Mouse (Mus musculus) left cerebral cortex, postnatal 25 days (tissue): ENCODE data around the gene Sbno2. TPM values are rescaled to one million over a fixed set of nuclear protein-coding genes. Genes with fewer than 3 reads are reported as not detected.

Experiments
- DNase-seq, 2 experiments: peaks; one replicate each; pipeline ENCODE4 v3.0.0; 2022; ENCODE audit warnings: low spot score in 2 of 2, mixed read lengths in 1 of 2
- intact Hi-C: fragments of 180-260 bp; cut with DNase I; formaldehyde crosslinking; loops from one replicate; pipeline ENCODE4 v1.15.1; 2025
- total RNA-seq, 2 experiments: library from RNA; stranded (reverse); gene quantifications; 2 replicates each; pipeline ENCODE4 v1.2.3; 2021

Gene Sbno2
- total RNA-seq, 2 experiments from 2014 or later = 17.8 to 17.9 TPM

DNA sequence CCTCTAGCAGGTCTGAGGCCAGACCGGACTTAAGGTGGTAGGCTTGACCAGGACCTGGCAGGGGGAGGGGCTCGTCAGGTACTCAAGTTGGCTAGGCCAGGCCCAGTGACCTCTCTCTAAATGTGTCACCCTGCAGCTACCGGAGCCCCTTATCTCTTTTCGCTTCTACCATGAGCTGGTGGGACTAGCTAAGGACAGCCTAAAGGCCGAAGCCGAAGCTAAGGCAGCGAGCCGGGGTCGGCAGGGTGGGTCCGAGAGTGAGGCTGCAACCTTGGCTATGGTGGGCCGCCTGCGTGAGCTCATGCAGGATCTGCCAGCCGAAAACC lies 76.9 kb downstream of the Sbno2 start:
- DNase-seq = no peak
- intact Hi-C loops = no loop called here

DNA sequence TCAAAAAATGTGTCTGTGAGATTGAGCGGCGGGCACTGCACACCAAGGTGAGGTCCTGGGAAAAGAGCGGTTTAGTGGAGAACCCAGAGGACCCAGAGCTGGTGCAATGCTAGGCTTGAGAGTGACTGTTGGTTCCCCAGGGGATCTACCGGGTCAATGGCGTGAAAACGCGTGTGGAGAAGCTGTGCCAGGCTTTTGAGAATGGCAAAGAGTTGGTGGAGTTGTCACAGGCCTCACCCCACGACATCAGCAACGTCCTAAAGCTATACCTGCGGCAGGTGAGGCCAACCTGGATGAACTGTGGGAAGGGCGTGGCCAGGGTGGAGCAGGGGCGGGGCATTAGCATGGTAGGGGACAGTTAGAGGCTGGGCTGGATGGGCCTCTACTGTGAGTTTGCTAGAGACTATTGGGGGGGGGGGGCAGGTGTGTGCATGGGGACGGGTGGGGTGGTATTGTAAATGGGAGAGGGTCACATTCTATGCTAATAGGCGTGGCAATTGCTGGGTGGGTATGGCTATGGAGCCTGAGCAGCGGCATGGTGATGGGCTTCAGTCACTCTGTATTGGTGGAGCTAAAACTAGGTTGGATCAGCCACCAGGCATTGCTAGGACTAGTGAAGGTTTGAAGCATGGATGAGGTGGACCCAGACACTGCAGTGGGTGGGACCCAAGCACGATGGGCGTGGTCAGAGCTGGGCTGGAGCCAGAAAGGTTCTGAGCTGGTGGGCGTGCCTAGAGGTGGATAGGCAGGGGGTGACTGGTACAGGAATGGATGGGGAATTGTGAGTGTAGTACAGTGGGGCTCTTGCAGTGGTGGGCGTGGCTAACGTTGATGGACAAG lies 77.5 kb downstream of the Sbno2 start:
- DNase-seq = no peak
- intact Hi-C loops = no loop called here

DNA sequence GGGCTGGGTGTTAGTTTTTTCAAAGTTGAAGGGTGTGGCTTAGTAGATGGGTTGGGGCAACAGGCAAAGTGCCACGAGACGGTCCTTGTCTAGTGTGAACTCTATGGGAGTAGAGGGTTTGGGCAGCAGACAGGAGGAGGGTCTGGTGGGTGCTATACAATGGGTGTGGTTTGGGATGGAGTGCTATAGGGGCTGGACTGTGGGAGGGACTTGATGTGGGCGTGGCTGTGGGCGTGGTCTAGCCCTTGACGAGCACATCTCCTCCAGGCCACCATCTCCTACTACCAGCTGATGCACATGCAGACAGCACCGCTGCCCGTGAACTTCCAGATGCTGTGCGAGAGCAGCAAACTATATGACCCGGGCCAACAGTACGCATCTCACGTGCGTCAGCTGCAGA lies 79.5 kb downstream of the Sbno2 start:
- no peak for DNase-seq
- intact Hi-C loops = no loop called here

DNA sequence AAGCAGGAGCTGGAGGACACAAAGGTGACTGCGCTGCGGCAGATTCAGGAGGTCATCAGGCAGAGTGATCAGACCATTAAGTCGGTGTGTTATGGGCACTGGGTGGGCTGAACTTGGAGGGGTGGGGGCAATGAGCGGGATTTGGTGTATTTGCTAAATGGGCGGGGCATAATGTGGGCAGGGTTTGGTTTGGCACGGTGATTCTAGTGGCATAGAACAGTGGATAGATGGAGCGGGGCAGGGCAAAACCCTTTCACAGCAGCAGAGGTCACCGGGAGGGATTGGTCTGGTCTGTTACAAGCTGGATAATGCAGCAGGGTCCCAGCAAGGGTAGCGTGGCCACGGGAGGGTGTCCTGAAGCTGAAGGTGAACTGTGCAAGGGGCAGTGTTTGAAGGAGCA lies 79.9 kb downstream of the Sbno2 start:
- intact Hi-C loops = no loop called here
- no peak for DNase-seq

- DNase-seq = no peak
- intact Hi-C loops = no loop called here
Observed at GRCm38 (mm10) chr10:80025044-80025347, 80.4 kb downstream of the Sbno2 start.

- intact Hi-C loops = no loop called here
- no peak for DNase-seq
Observed at GRCm38 (mm10) chr10:80024229-80025043, 80.9 kb downstream of the Sbno2 start.

DNA sequence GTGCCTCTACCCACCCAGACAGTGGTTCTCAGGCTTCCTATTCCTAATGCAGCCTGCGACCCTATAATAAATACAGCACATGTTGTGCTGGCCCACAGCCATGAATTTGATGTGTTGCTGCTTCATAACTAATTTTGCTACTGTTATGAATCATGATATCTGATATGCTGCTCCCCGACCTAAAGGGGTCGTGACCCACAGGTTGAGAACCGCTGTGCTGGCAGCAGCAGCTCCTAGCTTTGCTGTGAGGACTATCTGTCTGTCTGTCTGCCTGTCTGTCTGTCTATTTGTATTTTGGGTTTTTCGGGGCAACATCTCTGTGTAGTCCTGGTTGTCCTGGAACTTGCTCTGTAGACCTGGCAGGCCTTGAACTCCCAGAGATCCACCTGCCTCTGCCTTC lies 81.6 kb downstream of the Sbno2 start:
- DNase-seq = no peak
- intact Hi-C loops = no loop called here

- DNase-seq = no peak
- intact Hi-C loops = no loop called here
Observed at GRCm38 (mm10) chr10:80022806-80023205, 82.6 kb downstream of the Sbno2 start.

DNA sequence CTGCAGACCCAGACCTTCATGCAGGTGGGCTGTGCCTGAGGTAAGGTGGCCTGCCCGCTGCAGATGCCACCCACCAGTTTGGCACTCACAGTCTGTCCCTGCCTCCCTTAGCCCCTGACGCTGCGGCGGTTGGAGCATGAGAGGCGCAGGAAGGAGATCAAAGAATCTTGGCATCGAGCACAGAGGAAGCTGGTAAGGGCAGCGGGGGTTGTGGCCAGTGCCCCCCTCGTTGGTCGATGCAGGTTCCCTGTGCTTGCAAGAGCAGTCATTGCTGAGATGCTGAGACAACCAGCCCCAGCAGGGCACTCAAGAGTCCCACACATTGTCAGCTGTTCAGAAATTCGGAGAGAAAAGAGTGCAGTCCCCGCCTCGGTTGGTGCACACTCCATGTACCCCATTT lies 83.2 kb downstream of the Sbno2 start:
- intact Hi-C loops = no loop called here
- no peak for DNase-seq

DNA sequence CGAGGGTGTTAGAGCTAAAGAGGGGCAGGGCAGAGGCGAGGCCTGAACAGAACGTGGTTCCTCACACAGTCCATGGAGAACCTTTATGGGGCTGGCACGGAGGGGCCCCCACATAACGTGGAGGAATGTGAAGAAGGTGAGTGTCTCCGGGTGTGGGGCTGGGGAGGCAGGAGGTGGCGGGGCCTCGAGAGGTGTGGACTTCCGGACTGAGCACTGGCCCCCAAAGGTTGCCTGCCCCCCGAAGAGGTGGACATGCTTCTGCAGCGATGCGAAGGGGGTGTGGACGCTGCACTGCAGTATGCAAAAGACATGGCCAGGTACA lies 84.1 kb downstream of the Sbno2 start:
- intact Hi-C loops = no loop called here
- no peak for DNase-seq

DNA sequence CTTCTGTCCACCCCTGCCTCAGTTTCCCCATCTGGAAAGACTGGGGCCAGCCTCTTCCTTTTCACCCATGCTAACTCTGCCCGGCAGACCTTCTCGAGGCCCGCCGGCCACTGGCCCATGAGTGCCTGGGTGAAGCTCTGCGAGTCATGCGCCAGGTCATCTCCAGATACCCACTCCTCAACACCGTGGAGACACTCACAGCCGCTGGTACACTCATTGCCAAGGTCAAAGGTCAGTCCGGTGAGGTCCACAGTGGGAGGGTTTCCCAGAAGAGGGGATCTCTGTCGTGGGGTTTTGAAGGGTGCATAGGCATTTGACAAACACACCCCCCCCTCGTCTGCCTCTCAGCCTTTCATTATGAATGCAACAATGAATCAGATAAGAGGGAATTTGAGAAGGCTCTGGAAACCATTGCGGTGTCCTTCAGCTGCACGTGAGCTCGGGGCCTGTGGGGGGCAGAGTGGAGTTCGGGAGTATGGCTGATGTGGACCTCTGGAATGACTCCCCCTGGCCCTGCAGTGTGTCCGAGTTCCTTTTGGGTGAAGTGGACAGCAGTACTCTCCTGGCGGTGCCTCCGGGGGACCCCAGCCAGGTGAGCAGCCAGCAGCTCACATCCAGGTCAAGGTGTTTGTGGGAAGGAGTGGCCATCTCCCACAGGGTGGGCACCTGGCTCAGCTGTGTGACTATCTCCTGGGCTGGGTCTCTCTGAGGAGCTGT lies 84.6 kb downstream of the Sbno2 start:
- no peak for DNase-seq
- intact Hi-C loops = no loop called here

- no peak for DNase-seq
- intact Hi-C loops = no loop called here
Observed at GRCm38 (mm10) chr10:80020191-80020590, 85.2 kb downstream of the Sbno2 start.

DNA sequence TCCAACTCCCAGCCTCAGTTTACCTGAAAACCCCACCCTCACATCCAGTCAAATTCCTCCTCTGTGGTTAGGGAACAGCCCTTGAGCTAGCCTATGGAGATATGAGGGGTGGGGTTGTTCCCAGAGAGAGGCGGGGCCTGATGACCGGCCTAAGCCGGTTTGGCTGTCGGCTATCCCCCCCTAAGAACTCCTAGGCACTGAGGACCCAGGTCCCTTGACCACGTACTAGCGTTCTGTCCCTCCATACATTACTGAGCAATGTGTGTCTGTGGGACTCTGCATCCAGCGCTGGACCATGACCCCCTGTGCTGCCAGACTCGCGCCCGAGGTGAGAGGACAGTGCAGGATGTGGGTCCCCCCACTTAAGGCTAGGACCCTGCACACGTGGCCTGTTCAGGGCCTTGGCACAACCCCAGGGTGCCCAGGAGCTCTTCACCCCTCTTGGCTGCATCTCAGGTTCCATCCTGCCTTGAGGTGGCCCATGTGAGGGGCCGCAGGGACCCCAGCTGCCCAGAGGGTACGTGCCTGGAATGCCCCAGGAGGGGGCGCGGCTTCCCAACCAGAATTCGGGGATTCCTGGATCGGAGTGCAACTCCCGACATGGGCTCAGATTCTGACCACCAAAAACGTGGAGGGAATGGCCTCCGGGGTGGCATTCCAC lies 85.8 kb downstream of the Sbno2 start:
- DNase-seq = no peak
- intact Hi-C loops = no loop called here

GRCm38 (mm10) chr10:80018739-80019297 lies 86.6 kb downstream of the Sbno2 start:
- intact Hi-C loops = no loop called here

GRCm38 (mm10) chr10:80017771-80018170 lies 87.6 kb downstream of the Sbno2 start:
- DNase-seq = no peak
- intact Hi-C loops = no loop called here

More at GRCm38 (mm10) chr10:80018739-80019297, 86.6 kb downstream of the Sbno2 start:
- peak in 1 of 2 experiments; percentile 26 for DNase-seq

DNA sequence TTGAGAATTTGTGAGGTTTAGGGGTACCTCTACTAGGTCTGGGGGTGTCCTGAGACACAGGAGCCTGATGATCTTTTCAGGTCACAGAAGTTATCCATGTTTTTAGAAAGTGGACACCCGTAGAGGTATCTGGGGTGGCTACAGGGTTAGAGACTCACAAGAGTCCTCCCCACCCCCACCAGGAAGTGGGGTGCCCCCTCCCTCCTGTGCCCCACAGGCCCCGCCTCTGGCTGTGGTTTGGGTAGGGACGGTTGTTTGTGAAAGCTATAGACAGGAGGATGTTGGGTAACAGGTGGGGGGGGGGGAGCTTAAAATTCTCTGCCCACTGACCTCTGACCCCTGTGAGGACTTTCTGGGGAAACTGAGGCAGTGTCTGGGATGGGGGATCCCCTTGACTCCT lies 88.0 kb downstream of the Sbno2 start:
- intact Hi-C loops = no loop called here
- peak in 1 of 2 experiments; percentile 42 for DNase-seq

DNA sequence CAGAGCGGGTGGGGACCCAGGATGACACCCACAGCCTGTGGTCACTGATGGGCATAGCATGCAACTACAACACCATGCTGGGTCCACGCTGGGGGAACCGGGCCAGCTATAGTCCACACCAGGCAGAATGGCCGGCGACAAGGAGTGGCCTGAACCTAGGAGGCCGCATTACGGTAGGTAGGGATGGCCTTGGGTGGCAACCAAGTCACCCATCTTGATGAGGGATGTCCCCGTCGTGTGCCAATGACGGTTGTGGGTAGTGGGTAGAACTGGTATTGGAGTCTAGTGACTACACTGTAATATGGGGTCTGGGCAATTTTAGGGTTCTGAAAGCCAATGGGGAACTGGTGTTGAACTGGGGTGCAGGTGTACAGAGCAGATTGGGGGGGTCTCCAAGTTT lies 88.4 kb downstream of the Sbno2 start:
- intact Hi-C loops = no loop called here
- DNase-seq = no peak

GRCm38 (mm10) chr10:80016511-80016910 lies 88.9 kb downstream of the Sbno2 start, which contains the start of gene Arhgap45:
TSS of gene Arhgap45 (plus strand) at chr10:80016653.
- intact Hi-C loops = no loop called here
- peak in 1 of 2 experiments; percentile 52 for DNase-seq

- intact Hi-C loops = no loop called here
- DNase-seq = no peak
Observed at GRCm38 (mm10) chr10:80015583-80015982, 89.8 kb downstream of the Sbno2 start.
